Mouse (Mus musculus) urinary bladder, postnatal 25 days (tissue): Measurements from ENCODE around the gene Rps19.
"Not testable (repeated sequence)": the region's sequence is repeated elsewhere in the genome, so short reads cannot be mapped to it uniquely, and the experiment has no call there.

Experiments used
- DNase-seq: peaks from one replicate; pipeline ENCODE4 v3.0.0; 2022; ENCODE audit warnings: low spot score

Rps19 gene

GRCm38 (mm10) chr7:24869532-24870165, 14.5 kb upstream of the Rps19 start, which contains the start of the genes Lypd4 and Dmrtc2:
Gene Lypd4 (minus strand): TSS chr7:24869941.
Gene Dmrtc2 (plus strand): TSS chr7:24870057.
- no peak for DNase-seq

DNA sequence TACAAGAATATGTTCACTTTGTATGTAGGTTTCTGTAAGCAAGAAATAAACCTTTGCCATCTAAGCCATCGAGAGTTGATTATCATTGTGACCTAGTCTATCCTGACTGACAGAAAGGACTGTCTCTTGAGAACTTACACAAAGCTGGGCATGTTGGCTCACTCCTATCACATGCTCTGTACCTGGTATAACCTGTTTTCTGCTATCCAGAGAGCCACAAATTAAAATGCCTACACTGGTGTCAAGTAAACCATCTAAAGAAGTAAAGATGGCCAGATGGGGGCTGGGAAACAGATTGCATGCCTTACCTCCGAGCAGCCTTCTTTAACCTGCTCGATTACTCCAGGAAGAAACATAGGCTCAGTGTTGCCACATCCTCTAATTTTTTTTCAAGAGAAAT, 6.6 kb upstream of the Rps19 start:
- no peak for DNase-seq

GRCm38 (mm10) chr7:24879620-24880019, 4.6 kb upstream of the Rps19 start:
- DNase-seq, result no peak

DNA sequence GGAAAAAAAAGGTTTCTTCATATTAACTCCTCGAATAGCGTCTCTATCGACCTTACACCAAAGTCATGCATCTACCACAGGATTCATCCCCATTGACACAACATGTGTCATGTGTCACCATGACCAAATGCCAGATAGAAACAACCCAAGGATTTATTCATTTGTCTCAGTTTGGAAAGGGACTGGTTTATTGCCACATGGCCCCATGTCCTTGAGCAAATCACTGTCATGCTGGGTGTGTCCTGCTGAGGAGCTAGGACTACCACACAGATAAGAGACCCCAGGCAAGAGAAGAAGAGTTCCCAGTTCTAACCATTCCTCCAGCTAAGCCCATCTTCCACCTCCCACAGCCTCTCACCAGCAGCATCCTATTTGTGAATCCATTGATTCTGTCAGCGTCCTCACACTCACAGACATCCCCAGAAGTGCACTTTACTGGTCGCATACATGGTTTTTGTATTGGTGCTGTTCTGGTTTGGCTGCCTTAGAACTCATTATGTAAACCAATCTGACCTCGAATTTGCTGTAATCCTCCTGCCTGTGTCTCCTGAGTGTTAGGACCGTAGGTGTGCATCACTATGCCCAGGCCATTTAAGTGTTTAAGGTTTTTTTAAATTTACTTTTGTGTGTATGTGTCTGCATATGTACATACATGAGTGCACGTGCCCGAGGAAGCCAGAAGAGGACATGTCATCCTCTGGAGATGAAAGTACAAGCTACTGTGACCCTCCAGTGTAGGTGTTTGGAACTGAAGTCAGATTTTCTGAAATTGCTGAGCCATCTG, 1.6 kb upstream of the Rps19 start:
- no peak for DNase-seq

- DNase-seq, result no peak
Measured at GRCm38 (mm10) chr7:24884693-24885291, 621 bp downstream of the Rps19 start.

GRCm38 (mm10) chr7:24885468-24886307, 1.5 kb downstream of the Rps19 start:
- no peak for DNase-seq

GRCm38 (mm10) chr7:24886308-24886633, 2.1 kb downstream of the Rps19 start:
- no peak for DNase-seq

- DNase-seq, result no peak
Measured at GRCm38 (mm10) chr7:24887096-24887495, 2.9 kb downstream of the Rps19 start.

DNA sequence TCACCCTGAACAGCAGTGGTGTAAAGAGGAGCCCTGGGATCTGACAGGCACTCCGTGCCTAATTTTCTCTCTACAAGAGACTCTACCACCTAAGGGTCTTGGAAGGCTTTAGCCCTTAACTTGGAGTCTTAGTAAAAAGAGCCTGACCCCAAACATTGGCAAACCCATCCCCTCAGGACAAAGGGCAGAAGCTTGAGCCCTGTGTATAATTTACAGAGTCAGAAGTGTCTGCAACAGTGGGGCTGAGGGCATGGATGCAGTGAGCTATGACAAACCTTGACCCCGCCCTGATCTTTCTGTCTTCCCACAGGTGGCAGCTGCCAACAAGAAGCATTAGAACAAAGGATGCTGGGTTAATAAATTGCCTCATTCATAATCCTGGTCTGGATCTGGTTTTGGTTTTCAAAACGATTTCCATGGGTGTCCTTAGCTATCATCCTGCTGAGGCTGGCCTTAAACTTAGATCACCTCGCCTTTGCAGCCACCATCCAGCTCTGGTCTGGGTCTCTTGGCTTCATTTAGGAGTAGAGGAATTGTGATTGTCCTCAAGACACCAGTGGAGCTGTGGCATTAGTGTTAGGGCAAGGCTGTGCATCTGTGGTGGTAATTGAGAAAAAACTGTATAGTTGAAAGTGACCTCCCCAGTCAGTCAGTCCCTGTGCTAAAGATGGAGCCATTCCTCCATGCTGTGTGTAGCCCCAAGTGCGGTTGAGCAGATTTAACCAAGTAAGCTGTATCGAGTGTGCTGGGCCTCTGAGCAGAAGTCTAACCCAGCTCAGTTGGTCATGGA, 5.5 kb downstream of the Rps19 start:
- DNase-seq, result no peak

DNA sequence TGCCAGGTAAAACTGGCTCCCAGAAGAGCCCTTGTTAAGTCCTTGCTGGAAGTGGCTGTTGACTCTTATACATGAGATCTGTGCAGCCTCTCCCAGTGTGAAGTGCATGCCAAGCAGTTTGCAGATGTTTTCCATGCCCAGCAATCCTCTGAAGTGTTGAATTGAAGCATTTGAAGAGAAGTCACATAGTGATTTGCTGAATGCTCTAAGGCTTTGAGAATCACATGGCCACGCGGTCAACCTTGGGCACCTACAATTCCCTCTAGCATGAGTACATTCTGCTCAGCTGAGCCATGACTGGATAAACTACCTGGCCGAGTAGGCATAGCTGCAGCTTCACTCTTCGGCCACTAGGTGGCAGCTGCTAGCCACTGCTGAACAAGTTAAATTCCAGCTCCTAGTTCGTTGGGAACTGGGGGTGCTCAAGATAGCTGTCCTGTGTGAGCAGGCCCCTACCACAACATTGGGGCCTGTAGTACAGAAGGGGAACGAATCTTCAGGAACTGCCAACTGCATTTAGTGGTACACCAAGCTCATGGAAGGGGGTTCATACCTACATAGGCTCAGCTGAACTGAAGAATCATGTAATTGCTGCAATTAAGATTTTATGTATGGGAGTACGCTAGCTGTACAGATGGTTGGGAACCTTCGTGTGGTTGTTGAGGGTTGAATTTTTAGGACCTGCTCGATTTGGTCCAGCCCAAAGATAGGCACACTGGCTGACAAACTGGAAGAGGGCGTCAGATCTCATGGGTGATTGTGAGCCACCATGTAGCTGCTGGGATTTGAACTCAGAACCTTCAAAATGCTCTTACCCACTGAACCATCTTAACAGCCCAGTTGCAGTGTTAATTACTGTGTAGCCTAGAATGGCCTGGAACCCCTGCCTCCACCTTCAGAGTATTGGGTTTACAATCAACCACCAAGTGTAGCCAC, 6.4 kb downstream of the Rps19 start:
- DNase-seq, result peak; percentile 63

- DNase-seq, result no peak
Measured at GRCm38 (mm10) chr7:24891241-24892124, 7.3 kb downstream of the Rps19 start.

- no peak for DNase-seq
Measured at GRCm38 (mm10) chr7:24892125-24892583, 8.0 kb downstream of the Rps19 start.

GRCm38 (mm10) chr7:24895749-24896148, 11.6 kb downstream of the Rps19 start:
- DNase-seq, result not testable (repeated sequence)

DNA sequence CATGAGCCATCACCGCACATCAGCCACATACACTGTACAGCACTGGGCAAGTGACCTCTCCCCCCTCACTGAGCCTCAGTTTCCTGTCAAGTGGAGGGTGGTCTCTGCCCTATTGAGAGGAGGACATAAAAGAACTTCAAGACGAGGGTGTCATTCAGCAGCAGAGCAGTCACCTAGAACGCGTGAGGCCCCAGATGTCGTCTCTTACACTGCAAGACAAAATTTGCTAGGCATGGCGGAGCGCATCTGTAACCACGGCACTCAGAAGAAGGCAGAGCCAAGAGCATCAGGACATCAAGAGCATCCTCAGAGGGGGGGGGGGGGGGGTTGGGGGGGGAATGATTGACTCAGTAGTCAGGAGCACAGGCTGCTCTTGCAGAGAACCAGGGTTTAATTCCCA, 12.1 kb downstream of the Rps19 start:
- no peak for DNase-seq

DNA sequence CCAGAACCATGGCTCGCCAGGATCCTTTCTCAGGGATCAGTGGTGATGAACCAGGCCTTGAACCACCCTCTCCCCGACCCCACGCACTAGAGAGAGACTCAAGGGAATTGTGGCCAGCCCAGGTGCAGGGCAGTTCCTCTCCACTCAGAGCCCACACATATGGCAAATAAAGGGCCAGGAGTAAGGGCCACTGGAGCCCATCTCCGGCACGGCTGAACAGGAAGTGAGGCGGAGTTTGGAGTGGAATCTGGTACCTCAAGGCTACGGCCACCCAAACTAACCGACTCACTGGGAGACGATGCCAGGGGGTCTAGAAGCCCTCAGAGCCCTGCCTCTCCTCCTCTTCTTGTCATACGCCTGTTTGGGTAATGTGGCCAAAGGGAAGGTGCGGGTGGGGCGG, 13.1 kb downstream of the Rps19 start, which contains the start of gene Cd79a:
TSS of gene Cd79a (plus strand) at position 158 of the 400 bp plus-strand sequence.
- DNase-seq, result no peak

DNA sequence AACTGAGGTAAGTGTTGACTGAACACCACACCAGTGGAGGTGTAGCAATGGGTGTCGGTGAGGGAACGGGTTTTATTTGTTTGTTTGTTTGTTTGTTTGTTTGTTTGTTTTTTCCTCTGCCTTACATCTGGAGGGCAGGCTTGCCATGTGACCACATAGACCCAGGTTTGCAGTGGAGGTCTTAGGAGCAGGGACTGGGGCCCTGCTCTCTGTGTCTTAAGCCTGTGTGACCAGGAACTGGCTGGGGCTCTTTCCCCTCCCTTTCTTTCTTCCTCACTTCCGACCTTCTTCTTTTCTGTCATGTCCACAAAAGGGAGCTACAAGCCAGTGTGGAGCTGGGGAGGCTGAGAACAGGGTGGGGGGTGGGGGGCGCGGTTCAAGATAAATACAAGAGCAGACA, 13.8 kb downstream of the Rps19 start:
- DNase-seq, result no peak

GRCm38 (mm10) chr7:24901114-24901513, 16.9 kb downstream of the Rps19 start:
- no peak for DNase-seq

DNA sequence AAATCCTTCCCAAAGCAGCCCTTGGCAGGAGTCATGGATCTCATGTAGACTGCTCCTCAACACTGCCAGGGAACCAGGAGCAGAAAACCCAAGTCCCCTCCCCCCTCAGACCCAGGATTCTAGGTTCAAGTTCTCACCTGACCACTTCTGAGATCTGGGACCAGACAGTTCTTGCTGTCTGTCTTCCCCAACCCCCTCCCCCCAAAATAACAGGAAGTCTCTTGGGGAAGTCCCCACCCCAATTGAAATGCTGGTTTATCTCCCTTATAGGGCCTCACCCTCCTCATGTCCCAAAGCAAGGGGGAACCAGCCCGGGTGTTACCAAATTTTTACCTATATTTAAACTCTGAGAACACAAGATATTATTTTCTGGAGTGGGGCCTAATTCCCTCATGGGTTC, 17.7 kb downstream of the Rps19 start:
- DNase-seq, result no peak

GRCm38 (mm10) chr7:24902264-24902629, 18.1 kb downstream of the Rps19 start:
- no peak for DNase-seq
